Mouse (Mus musculus) megakaryocyte, embryonic 14.5 days (primary cell): ENCODE measurements around the gene Hbb-bs.

ENCODE experiments used
- FLI1 ChIP-seq: IDR thresholded peaks from 2 replicates; pipeline ENCODE4 v1.6.1; 2012; ENCODE audit warnings: low read length, inconsistent platforms, mixed read lengths
- GATA1 ChIP-seq: IDR thresholded peaks from 3 replicates; pipeline ENCODE4 v1.6.1; 2012; ENCODE audit warnings: mixed read lengths, low read length, inconsistent platforms, borderline replicate concordance

GRCm38 (mm10) chr7:103873064-103873463 is 45.2 kb upstream of the Hbb-bs start:
- TF ChIP-seq GATA1 (no peak), FLI1 (no peak)
